Mouse (Mus musculus): ENCODE results near the gene Nek8.

DNA sequence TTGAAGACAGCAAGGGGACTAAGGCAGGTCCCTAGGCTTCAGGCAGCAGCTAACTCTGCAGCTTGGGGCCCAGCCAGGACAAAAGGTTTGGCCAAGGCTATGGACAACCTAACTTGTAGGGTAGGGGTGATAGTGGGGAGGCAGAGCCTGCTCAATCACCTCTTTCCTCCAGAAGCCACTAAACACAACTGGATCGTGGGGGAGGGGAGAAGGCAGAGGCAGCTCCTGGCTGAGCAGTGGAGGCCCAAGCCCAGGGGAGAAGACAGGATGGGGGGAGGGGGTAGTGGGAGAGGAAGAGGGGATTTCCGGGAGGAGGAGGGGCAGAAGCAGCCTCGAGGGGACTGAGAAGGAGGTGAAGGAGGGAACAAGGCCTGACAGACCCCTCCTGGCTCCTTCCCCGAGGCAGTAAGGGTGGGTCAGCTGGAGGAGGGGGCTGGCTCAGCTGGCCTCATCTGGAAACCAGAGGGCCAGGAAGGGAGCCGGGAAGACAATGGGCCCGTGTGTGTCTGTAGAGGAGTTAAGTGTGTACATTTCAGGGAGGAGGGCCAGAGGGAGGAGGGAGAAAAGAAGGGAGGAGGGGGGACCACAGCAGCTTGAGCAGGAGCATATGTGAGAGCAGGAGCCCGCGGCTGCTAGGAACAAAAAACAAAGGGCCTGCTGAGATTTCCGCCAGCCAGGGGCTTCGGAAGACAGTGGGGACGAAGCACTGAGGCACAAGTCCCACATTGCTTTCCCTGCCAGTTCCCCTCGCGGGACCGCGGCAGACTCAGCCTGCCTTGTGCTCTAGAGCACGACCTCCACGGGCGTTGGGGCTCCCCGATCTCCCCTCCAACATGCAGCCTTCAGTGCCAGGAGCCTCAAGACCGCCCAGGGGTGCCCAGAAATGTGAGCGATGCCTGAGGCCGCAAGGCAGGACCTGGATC, 12.5 kb downstream of the Nek8 start:
- no peak for TF ChIP-seq CTCF (IDR thresholded peaks at IDR 0.05; ENCODE audit: control insufficient read depth, insufficient read depth, low read length)
- no peak for TF ChIP-seq POLR2A (IDR thresholded peaks at IDR 0.05; ENCODE audit: borderline replicate concordance, control insufficient read depth, low read depth, low read length)
